Mouse (Mus musculus) midbrain, embryonic 10.5 days (tissue): Measurements from ENCODE around the gene Serhl. TPM values are rescaled to one million over a fixed set of nuclear protein-coding genes. Genes with fewer than 3 reads are reported as not detected.

ENCODE experiments used
- DNase-seq: peaks from one replicate; pipeline ENCODE4 v3.0.0-alpha.2; 2017; ENCODE audit warnings: low spot score
- H3K27ac ChIP-seq: fragments of 300-500 bp; sonication (generic); replicated peaks from 2 replicates; pipeline ENCODE4 v1.5.1; 2016; ENCODE audit warnings: mild to moderate bottlenecking
- H3K27me3 ChIP-seq: fragments of 300-500 bp; sonication (generic); 2 replicates; pipeline ENCODE4 v1.6.1; 2016; ENCODE audit warnings: low read depth, mild to moderate bottlenecking; ENCODE audit not compliant: poor library complexity, severe bottlenecking
- H3K36me3 ChIP-seq: fragments of 300-500 bp; sonication (generic); 2 replicates; pipeline ENCODE4 v1.6.1; 2016; ENCODE audit warnings: mild to moderate bottlenecking, moderate library complexity
- H3K4me1 ChIP-seq: fragments of 300-500 bp; sonication (generic); 2 replicates; pipeline ENCODE4 v1.6.1; 2016
- H3K4me3 ChIP-seq: fragments of 300-500 bp; sonication (generic); 2 replicates; pipeline ENCODE4 v1.5.1; 2016; ENCODE audit warnings: mild to moderate bottlenecking, moderate library complexity
- H3K9me3 ChIP-seq: fragments of 300-500 bp; sonication (generic); replicated peaks from 2 replicates; pipeline ENCODE4 v1.6.1; 2016; ENCODE audit warnings: mild to moderate bottlenecking
- WGBS: fragments of 180-500 bp; shearing (Covaris S2); methylation state at CpG from one replicate; pipeline ENCODE4 v1.1.7; 2016; 5-methylcytosine and 5-hydroxymethylcytosine counted together
- polyA plus RNA-seq: library from polyadenylated mRNA; unstranded; fragments of >200 nt; fragmentation: Nextera tagmentation; extraction: Ambion mirVana; gene quantifications from 2 replicates; pipeline ENCODE4 v1.2.1, GENCODE M21; 2016

Serhl gene
- polyA plus RNA-seq, 1 experiment from 2014 or later = 54.2 TPM

- Histone ChIP-seq H3K27ac (no peak overlapping the region), H3K4me3 (no peak overlapping the region), H3K9me3 (no peaks in the 10 kb centered on the region), H3K4me1 (peaks cover 48% of the 10 kb centered on the region), H3K27me3 (peaks cover 56% of the 10 kb centered on the region), H3K36me3 (no peaks in the 10 kb centered on the region)
- 87% methylated on average over 13 of the region's 13 CpGs for WGBS
- no peak for DNase-seq
Observed at GRCm38 (mm10) chr15:83086636-83087328, 2.5 kb upstream of the Serhl start.

GRCm38 (mm10) chr15:83088495-83089428 lies 544 bp upstream of the Serhl start:
- Histone ChIP-seq H3K27ac (no peak overlapping the region), H3K4me3 (peak overlapping the region; percentile 28), H3K4me1 (peaks cover 31% of the 10 kb centered on the region), H3K36me3 (no peaks in the 10 kb centered on the region), H3K27me3 (peaks cover 56% of the 10 kb centered on the region), H3K9me3 (no peaks in the 10 kb centered on the region)
- DNase-seq = no peak
- WGBS = 6% methylated on average over 27 of the region's 27 CpGs

GRCm38 (mm10) chr15:83090874-83091273 lies 1.6 kb downstream of the Serhl start:
- no peak overlapping the region for H3K4me3 ChIP-seq
- H3K27me3 ChIP-seq = peaks cover 54% of the 10 kb centered on the region
- no peak for DNase-seq
- no peak overlapping the region for H3K27ac ChIP-seq
- 52% methylated on average over 3 of the region's 3 CpGs for WGBS
- peaks cover 22% of the 10 kb centered on the region for H3K4me1 ChIP-seq
- no peaks in the 10 kb centered on the region for H3K36me3 ChIP-seq
- no peaks in the 10 kb centered on the region for H3K9me3 ChIP-seq

- Histone ChIP-seq H3K27ac (no peak overlapping the region), H3K36me3 (no peaks in the 10 kb centered on the region), H3K4me3 (no peak overlapping the region), H3K4me1 (peaks cover 25% of the 10 kb centered on the region), H3K9me3 (no peaks in the 10 kb centered on the region), H3K27me3 (peaks cover 44% of the 10 kb centered on the region)
- no peak for DNase-seq
- WGBS = 73% methylated on average over 2 of the region's 2 CpGs
Observed at GRCm38 (mm10) chr15:83093687-83094086, 4.4 kb downstream of the Serhl start.

GRCm38 (mm10) chr15:83095950-83096349 lies 6.6 kb downstream of the Serhl start:
- peak; percentile 13 for DNase-seq
- no peaks in the 10 kb centered on the region for H3K36me3 ChIP-seq
- no peak overlapping the region for H3K4me3 ChIP-seq
- WGBS = 37% methylated on average over 2 of the region's 2 CpGs
- H3K4me1 ChIP-seq = peaks cover 35% of the 10 kb centered on the region
- peaks cover 36% of the 10 kb centered on the region for H3K27me3 ChIP-seq
- H3K27ac ChIP-seq = no peak overlapping the region
- H3K9me3 ChIP-seq = no peaks in the 10 kb centered on the region

GRCm38 (mm10) chr15:83099533-83100331 lies 10.4 kb downstream of the Serhl start:
- Histone ChIP-seq H3K4me3 (peak overlapping the region; percentile 63), H3K27me3 (peaks cover 47% of the 10 kb centered on the region), H3K36me3 (no peaks in the 10 kb centered on the region), H3K9me3 (no peaks in the 10 kb centered on the region), H3K4me1 (peaks cover 41% of the 10 kb centered on the region), H3K27ac (peak overlapping the region; percentile 84)
- DNase-seq = peak; percentile 90
- WGBS = 3% methylated on average over 31 of the region's 31 CpGs

GRCm38 (mm10) chr15:83100332-83100662 lies 11.0 kb downstream of the Serhl start:
- no peaks in the 10 kb centered on the region for H3K36me3 ChIP-seq
- 4% methylated on average over 8 of the region's 8 CpGs for WGBS
- peak overlapping the region; percentile 63 for H3K4me3 ChIP-seq
- H3K27ac ChIP-seq = peak overlapping the region; percentile 84
- peaks cover 41% of the 10 kb centered on the region for H3K4me1 ChIP-seq
- H3K9me3 ChIP-seq = no peaks in the 10 kb centered on the region
- DNase-seq = no peak
- peaks cover 47% of the 10 kb centered on the region for H3K27me3 ChIP-seq

- H3K27ac ChIP-seq = no peak overlapping the region
- H3K36me3 ChIP-seq = no peaks in the 10 kb centered on the region
- DNase-seq = no peak
- no peak overlapping the region for H3K4me3 ChIP-seq
- no peaks in the 10 kb centered on the region for H3K9me3 ChIP-seq
- peaks cover 35% of the 10 kb centered on the region for H3K27me3 ChIP-seq
- H3K4me1 ChIP-seq = peaks cover 58% of the 10 kb centered on the region
- 79% methylated on average over 1 of the region's 1 CpGs for WGBS
Observed at GRCm38 (mm10) chr15:83103111-83103510, 13.8 kb downstream of the Serhl start.

GRCm38 (mm10) chr15:83106426-83106825 lies 17.1 kb downstream of the Serhl start:
- Histone ChIP-seq H3K27ac (no peak overlapping the region), H3K27me3 (peaks cover 14% of the 10 kb centered on the region; the same call in 1 of the 2 replicates), H3K4me3 (no peak overlapping the region), H3K4me1 (peaks cover 43% of the 10 kb centered on the region), H3K9me3 (no peaks in the 10 kb centered on the region), H3K36me3 (no peaks in the 10 kb centered on the region)
- 86% methylated on average over 6 of the region's 6 CpGs for WGBS
- DNase-seq = no peak

GRCm38 (mm10) chr15:83107814-83108213 lies 18.5 kb downstream of the Serhl start:
- 27% methylated on average over 6 of the region's 6 CpGs for WGBS
- H3K4me1 ChIP-seq = peaks cover 42% of the 10 kb centered on the region

GRCm38 (mm10) chr15:83111290-83111689 lies 22.0 kb downstream of the Serhl start:
- Histone ChIP-seq H3K27ac (no peak overlapping the region), H3K36me3 (peaks cover 26% of the 10 kb centered on the region), H3K27me3 (no peaks in the 10 kb centered on the region), H3K4me1 (peaks cover 61% of the 10 kb centered on the region), H3K9me3 (no peaks in the 10 kb centered on the region), H3K4me3 (no peak overlapping the region)
- DNase-seq = no peak
- 71% methylated on average over 6 of the region's 6 CpGs for WGBS

More at GRCm38 (mm10) chr15:83107814-83108213, 18.5 kb downstream of the Serhl start:
- no peak for DNase-seq
- Histone ChIP-seq H3K27ac (peak overlapping the region; percentile 39), H3K9me3 (no peaks in the 10 kb centered on the region), H3K27me3 (peaks cover 1% of the 10 kb centered on the region; the same call in 1 of the 2 replicates), H3K36me3 (no peaks in the 10 kb centered on the region), H3K4me3 (no peak overlapping the region)

GRCm38 (mm10) chr15:83111874-83112273 lies 22.6 kb downstream of the Serhl start:
- H3K27ac ChIP-seq = no peak overlapping the region
- no peak overlapping the region for H3K4me3 ChIP-seq
- no peaks in the 10 kb centered on the region for H3K9me3 ChIP-seq
- H3K27me3 ChIP-seq = no peaks in the 10 kb centered on the region
- H3K4me1 ChIP-seq = peaks cover 56% of the 10 kb centered on the region
- H3K36me3 ChIP-seq = peaks cover 31% of the 10 kb centered on the region
- WGBS = 84% methylated on average over 7 of the region's 7 CpGs
- no peak for DNase-seq
